Mouse (Mus musculus) cerebellum, adult 2 months (tissue): ENCODE data around the gene Apom.

Experiments used
- CTCF ChIP-seq: fragments of 200-500 bp; IDR thresholded peaks from 2 replicates; pipeline ENCODE4 v1.5.1; 2011; ENCODE audit warnings: low read depth, mild to moderate bottlenecking, control low read depth, low read length, moderate library complexity, borderline replicate concordance; ENCODE audit not compliant: insufficient read depth
- POLR2A ChIP-seq: fragments of 200-500 bp; IDR thresholded peaks from 2 replicates; pipeline ENCODE4 v1.6.1; 2011; ENCODE audit warnings: low read length, control low read depth, borderline replicate concordance; ENCODE audit not compliant: insufficient read depth

DNA sequence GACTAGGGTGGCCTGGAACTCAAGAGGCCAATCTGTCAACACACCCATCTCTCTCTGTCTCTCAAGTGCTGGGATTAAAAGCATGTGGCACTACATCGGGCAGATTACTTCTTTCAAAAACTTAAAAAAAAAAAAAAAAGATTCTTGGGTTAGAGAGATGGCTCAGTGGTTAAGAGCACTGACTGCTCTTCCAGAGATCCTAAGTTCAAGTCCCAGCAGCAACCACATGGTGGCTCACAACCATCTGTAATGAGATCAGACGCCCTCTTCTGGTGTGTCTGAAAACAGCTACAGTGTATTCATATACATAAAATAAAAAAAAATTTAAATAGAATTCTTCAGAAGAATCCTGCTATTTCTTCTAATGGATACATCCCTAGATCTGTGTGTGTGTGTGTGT lies 43.7 kb downstream of the Apom start:
- TF ChIP-seq CTCF (no peak), POLR2A (no peak)
